Mouse (Mus musculus) heart, postnatal 0 days (tissue): ENCODE data around the gene Mgat3.

Experiments used
- CTCF ChIP-seq: IDR thresholded peaks from 2 replicates; pipeline ENCODE4 v1.5.1; 2016; ENCODE audit warnings: antibody characterized with exemption, control low read depth, low read depth
- EP300 ChIP-seq: IDR thresholded peaks from 2 replicates; pipeline ENCODE4 v1.6.1; 2016; ENCODE audit warnings: antibody characterized with exemption, low read depth

DNA sequence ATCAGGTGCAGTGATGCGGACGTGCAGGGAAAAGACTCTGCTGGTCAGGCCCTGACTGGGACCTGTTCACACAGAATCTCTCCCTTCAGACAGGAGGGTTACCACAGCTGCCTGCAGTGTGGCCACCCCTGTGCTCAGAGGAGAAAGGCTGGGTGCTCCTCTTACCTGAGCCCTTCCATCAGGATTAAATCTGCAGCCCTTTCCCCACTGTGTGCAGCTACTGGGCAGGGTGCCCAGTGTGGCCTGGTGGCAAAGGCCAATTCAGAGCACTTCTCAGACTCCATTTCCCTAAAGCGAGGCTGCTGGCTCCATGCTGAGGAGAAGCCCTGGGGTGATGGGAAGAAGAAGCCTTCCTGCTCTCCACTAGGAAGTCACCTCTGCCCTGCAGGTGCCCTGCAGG, 12.3 kb upstream of the Mgat3 start:
- TF ChIP-seq EP300 (no peak), CTCF (no peak)
